Mouse (Mus musculus): ENCODE data around the gene Tmem109.

- TF ChIP-seq CTCF (IDR thresholded peaks at IDR 0.05) (peak; percentile 26; the same call in 1 of the 2 replicates), EP300 (IDR thresholded peaks at IDR 0.05; ENCODE audit: insufficient read depth, low read depth, low read length) (peak; percentile 72; the same call in 1 of the 2 replicates)
These were observed 18.5 kb upstream of the Tmem109 start for GRCm38 (mm10) chr19:10900315-10900714.
